Mouse (Mus musculus): ENCODE measurements around the gene Gm11733. TPM values are rescaled to one million over a fixed set of nuclear protein-coding genes. Genes with fewer than 3 reads are reported as not detected.
"Not testable (repeated sequence)": the region's sequence is repeated elsewhere in the genome, so short reads cannot be mapped to it uniquely, and the experiment has no call there.

The Gm11733 gene
- total RNA-seq (2021), result not detected
- long read RNA-seq, result 0 reads

DNA sequence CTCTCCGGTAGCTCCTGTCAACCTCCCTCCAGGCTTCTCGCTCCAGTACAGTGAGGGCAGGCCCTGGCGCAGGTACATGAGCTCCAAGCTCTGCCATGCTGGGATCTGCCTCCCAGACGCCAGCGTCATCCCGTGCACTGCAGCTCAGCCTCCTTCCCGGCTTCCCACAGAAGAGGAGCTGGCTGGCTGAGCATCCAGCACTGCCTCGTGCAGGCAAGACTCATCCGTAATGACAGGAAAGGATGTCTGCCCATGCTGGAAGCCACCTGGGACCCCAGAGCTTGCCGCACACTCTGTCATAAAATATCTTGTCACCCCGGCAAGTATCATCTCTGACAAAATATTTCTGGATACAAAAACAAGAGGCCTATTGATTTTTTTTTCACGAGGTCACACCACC lies at the start of gene Gm11733:
Gene Gm11733, plus strand, starts transcription at position 171 of the 400 bp plus-strand sequence.
- DNase-seq (ENCODE audit: low spot score in 2 of 2), result peak; percentile 67 to 69

DNA sequence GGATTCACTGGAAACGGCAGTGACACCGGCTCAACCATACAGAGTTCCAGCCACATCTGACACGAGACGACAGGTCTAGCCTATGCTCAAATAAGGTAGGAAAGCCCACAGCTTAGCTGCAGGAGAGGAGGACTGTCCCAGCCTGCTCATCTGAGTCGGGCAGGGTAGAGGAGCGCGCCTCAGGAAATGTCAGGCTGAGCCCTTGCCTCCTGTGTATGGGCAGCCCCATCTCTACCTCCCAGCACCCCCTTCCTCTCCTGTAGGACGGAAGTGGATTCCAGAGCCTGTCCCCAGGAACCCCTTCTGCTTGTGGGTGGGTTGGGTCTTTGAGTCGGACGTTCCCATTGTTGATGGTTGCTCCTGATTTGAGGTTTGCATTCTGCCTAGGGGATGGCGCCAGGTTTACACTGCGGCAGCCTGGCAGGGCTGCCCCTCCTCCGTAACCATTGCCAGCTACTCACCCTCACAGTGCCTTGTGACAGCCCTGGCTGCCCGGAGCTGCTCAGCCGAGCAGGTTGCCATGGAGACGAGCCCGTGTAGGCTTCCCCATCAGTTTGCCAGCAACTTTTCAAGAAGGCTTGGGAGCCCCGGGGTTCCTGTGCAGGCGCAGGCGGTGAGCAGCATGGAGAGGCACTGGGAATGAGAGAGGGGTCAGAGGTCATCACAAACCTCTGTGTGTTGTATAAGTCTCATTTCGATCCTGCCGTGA lies 47.6 kb upstream of the Gm11733 start:
- peak; percentile 74 to 81 for DNase-seq (ENCODE audit: low spot score in 2 of 2)

DNA sequence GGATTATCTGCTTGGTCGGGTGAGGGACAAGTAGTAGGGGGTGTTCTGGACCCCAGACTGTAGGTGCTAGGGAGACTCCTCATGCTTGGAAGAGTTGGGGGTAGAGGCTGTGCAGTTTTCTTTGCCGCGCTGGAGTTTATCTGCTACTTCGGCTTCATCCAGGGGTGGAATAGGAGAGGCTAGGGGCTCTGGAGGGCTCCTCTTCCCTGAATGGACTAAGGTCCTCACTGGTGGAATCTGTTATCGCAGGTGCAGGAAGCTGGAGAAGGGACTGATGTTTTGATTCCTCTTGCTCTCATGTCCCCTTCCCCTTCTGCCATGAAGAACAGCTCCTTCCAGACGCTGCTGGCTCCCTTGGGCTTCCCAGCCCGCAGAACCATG lies 47.1 kb upstream of the Gm11733 start:
- DNase-seq (ENCODE audit: low spot score in 2 of 2), result peak in 1 of 2 experiments; percentile 25

DNA sequence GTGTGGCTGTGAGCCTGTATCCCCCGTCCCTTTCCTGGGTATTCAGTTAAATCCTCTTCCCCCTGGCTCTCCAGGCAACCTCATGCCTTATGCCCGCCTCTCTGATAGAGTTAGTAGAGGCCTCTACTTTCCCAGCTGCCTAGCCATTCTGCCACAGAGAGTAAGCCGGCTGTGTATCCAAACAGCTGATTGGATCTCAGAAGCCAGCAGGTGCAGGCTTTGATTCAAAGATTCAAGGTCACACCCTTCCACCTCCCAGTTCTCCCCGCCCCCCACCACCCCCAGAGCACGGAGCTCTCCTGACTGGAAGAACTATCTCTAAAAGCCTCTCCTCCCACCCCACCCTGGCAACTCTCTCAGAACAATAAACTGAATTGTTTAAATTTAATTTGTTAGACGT lies 45.8 kb upstream of the Gm11733 start:
- no peak for DNase-seq (ENCODE audit: low spot score in 2 of 2)

DNA sequence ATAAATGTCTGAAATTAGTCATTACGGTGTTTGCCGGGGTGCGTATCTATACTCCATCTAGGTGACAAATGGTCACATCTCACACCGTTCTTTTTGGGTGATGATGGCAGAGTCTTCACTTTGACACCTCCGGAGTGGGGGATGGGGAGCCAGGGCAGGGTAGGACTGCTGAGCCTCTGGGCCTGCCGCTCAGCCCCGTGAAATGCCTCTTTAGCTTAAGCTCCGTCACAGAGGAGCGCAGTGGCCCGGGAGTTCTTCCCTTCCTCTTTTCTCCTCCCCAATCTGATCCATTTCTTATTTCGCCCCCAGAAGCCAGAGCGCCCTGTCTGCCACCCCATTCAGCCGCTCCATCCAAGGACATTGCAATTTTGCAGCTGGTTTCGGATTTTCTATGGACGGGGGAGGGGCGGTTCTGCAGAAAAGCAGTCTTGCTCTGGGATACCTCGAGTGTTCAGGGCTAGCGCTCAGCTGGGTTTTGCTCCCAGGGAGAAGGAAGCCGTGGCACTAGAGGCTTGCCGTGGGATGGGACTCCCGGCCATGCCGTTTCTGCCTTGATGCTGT lies 43.2 kb upstream of the Gm11733 start:
- no peak for DNase-seq (ENCODE audit: low spot score in 2 of 2)

DNA sequence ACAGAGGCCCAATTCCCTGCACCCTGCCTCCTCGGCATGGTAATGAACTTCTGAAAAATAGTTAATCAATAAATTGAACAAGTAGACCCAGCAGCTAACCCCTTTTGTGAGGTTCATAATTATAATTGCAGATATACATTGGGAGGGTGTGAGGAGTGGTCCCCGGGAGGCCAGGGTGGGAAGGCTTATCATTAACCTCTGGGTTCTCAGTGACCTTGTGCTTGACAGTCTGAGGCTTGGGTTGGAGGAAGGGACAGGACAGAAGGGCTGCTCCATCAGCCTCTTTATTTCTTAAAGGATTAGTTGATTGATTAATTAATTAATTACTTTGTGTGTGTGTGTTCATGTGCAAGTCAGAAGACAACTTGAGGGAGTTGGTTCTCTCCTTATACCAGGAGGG lies 40.1 kb upstream of the Gm11733 start:
- DNase-seq (ENCODE audit: low spot score in 2 of 2), result no peak

DNA sequence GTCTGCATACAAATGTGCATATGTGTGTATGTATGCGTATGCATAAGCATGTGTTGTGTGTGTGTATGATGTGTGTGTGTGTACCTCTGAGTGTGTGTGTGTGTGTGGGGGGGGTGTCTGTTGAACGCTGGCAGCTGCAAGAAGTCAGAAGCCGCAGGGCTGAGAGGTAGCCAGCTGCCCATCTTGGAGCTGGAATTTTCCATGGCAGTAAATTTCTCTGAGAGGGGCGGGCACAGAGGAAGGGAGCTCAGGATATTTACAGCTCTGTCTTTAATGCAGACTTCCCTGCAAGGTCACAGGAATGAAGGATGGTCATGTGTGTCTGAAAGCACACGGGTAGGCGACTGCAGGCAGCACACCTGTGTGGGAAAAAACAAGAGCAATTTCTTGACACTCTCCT lies 38.5 kb upstream of the Gm11733 start:
- DNase-seq (ENCODE audit: low spot score in 2 of 2), result no peak

DNA sequence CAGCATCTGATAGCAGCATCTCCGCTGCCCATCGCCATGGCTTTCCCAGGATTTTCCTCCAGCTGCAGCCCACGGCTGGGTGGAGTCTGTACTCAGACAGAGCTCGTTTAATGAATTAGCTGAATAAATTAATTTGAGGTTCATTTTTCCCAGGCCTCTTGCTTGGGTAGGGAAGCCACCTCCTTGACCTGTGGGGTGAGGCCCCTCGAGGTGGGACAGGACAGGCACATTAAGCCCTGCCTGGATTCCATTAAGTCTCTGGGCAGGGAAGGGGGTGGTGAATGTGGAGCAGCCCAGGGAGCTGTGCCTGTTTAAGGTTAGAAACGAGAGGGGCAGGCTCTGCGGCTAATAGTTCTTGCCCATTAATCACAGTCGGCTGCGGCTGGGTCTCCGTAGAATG lies 30.1 kb upstream of the Gm11733 start:
- no peak for DNase-seq (ENCODE audit: low spot score in 2 of 2)

DNA sequence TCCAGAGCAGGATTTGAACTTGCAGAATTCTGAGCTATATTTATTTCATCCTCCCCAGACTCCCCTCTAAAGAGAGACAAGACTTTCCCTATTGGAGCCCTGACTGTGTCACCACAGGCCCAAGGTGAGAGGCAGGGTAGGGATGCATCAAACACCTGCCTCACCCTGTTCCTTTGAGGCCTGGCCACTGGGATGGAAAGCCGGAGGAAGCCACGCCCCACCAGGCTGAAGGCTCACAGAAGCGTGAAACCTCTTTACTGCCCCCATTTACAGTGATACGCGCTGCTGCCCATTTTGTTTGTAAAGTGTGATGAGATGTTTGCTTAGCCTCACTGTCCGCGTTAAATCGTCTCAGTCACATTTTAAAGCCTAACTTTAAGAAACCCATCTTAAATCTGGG lies 25.0 kb upstream of the Gm11733 start:
- DNase-seq (ENCODE audit: low spot score in 2 of 2), result no peak

DNA sequence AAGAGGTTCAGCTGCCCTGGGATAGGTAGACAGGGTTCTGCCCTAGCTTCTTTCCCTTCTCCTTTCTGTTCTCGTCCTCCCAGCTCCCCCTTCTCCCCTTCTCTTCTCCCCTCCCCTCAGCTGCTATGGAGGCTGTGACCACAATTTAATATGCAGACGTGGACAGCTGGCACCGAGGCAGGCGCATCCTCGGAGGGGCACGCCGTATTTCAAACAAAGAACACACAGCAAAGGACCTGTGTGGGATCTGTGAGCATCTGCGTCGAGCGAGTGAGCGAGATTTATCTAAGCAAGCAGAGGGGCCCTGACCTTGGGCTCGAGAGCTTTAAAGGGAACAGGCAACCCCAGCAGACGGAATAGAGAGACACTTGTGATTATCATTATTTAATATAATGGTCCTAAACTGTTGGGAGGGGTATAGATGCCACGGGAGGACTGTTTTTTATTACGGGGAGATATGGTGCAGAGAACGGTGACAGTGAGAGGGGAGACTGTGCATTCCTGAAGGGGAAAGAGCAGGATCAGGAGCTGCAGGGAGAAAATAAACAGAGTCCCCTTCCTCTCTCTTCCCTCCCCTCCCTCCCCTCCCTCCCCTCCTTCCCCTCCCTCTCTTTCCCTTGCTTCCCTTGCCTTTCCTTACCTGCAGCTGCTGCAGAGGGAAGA lies 21.8 kb upstream of the Gm11733 start:
- DNase-seq (ENCODE audit: low spot score in 2 of 2), result no peak

DNA sequence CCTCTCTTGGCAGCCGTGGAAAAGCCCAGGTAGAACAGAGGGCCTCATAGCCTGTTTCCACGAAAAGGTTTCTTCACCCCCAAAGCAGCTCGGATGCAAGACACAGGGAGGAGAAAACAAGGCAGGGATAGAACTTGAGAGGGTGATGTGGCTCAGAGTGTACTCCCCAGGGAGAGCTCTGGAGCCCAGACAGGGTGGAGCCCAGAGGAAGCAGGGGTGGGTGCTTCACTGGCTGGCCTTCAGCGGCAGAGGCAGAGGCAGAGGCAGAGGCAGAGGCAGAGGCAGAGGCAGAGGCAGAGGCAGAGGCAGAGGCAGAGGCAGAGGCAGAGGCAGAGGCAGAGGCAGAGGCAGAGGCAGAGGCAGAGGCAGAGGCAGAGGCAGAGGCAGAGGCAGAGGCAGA lies 20.8 kb upstream of the Gm11733 start:
- not testable (repeated sequence) for DNase-seq (ENCODE audit: low spot score in 2 of 2)

DNA sequence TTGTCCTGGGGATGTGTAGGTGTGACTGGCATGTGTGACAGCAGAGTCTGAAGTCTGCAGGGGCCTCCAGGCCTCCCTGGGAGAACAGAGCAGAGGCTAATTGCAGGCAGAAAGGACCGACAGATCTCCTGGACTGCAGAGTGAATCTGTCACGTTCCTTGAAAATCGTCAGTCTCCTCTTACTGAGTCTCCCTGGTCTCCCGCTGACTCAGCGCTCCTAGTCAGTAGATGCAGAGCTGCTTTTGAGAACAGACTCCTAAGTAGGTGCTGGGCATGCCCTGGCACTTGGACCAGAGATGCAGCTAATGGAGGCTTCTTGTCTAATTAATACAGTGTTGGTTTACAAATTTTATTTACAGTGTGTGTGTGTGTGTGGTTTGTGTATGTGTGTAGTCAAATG lies 17.9 kb upstream of the Gm11733 start:
- DNase-seq (ENCODE audit: low spot score in 2 of 2), result no peak

DNA sequence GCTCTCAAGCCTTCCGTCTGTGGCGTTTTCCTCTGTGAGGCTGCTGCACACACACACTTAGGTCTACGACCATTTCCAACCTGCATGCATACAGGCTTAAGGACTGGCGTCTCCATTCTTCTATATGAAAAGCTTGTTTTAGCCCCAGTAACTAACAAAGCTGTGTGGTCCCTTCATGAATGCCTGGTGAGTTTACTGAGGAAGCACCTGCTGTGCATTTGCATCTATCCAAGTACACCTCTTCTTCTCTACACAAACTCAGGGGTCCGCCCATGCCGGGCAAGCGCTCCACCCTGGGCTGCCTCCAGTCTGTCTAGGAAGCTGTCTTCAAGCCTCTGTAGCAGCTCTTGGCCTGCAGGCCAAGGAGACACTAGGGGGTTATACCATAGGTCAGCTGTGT lies 17.3 kb upstream of the Gm11733 start:
- no peak for DNase-seq (ENCODE audit: low spot score in 2 of 2)

DNA sequence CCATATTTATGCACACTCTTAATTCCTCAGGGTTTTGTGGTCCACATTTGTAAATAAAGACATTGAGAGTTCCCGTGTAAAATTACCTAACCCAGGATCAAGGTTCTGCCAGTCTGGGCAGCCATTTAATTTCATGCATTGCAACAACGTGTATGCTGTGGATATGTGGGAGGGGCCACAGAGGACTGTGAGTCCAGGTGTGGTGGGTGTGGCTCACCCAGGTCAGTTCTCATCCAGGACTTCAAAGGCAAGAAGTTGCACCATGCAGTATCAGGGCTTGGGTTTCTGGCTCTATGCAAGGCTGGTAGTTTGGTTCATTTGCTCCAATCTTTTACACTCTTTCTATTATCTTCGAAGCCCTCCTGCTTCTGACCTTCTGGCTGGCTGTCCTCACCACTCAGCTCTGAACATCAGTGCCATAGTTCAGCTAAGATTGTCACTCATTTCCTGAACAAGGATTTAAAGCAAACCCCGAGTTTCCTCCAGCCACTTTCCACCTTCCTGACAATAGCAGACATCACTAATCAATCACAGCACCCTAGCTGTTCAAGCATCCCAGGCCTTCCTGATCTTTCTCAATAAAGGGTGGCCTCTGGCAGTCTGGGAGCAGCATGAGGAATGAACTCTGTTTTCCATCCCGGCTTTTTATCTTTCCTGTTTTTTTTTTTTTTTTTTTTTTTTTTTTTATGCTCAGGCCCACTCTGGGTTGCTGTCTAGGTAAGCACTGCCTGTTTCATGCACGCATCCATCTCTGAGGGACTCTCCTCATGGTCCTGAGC lies 15.4 kb upstream of the Gm11733 start:
- no peak for DNase-seq (ENCODE audit: low spot score in 2 of 2)

DNA sequence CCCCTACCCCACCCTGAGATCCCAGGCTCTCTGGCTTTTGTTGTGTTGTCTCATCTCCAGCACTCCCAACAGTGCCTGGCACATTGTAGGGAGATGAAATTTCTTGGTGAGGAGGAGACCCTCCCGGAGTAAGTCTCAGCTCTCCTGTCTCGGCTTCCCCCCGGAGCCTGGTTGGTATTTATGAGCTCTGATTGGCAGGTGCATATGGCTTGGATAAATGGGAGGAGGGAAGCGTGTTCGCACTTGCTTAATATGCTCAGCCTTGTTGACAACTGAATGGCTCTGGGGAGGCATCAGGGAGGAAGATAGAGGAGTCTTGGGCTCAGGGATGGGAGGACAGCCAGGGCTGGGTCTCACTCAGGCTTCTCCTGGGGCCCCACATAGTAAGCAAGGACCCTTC lies 14.4 kb upstream of the Gm11733 start:
- DNase-seq (ENCODE audit: low spot score in 2 of 2), result no peak

DNA sequence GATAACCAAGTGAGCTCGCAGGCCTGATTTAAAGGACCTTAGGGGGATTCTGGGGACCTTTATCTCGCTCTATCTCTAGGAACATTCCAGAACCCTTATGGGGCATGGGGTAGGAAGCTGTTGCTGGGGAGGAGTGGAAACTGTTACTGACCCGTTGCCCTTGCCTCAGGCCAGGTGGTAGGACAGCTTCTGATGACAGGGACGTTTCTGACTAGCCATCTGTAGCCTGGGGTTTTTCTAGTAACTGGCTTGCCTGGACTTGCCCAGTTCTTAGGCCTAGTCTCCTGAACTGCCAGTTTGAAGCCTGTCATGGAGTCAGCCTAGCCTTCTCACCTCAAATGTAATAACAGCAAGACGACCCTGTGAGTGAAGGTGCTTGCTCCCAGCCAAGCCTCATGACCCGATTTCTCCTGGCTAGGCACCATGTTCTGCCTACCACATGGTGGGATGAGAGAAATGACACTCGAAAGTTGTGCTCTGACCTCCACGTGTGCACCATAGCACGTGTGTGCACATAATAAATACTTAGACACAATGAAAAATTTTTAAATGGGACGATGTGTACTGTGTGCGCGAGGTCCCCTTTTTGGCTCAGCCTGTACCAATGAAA lies 13.5 kb upstream of the Gm11733 start:
- DNase-seq (ENCODE audit: low spot score in 2 of 2), result no peak

DNA sequence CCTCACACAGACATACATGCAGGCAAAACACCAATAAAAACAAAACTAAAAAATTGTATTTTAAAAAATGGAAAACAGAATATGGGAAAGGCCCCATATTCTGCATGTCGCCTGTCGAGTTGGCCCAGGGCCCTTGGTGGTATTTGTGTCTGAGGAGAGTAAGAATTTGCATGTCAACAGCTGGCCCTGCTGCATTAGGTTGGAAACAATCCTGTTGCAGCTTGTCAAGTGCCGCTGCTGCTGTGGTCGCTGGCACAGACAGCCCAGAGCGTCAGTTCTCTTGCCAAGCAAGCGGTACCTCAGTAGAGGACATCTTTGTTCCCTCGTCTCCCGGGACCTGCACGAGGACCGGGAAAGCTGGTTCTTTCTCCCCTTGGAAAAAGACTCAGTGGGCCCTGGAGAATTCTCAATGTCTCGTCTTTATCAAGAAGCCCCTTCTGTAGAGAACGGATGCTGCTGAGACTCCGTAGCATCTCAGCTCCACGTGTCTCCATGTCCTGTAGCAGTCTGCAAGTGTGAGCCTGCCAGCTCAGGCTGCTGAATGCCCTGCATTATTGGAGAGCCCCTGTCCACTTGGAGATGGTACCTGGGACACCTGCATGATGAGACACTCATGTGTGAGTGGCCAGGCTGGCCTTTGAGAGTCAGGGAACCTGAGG lies 12.4 kb upstream of the Gm11733 start:
- peak in 1 of 2 experiments; percentile 25 for DNase-seq (ENCODE audit: low spot score in 2 of 2)

DNA sequence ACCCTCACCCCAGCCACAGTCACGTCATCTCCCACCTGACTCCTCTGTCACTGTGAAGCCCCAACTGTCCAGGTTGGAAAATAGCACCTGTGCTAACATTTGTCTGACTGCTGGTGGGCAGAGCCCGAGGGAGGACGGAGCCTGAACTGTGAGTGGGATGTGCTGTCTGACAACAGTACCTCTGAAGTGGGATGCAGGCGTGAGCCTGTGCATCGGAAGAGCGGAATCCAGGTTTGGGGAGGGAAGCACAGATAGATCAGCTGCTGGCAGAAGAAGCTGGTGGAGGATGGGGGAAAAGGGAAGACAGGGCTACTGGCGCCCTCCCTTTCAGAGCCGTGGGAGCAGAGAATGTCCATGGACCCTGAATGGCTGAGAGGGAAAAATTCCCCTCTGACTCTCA lies 11.3 kb upstream of the Gm11733 start:
- no peak for DNase-seq (ENCODE audit: low spot score in 2 of 2)

DNA sequence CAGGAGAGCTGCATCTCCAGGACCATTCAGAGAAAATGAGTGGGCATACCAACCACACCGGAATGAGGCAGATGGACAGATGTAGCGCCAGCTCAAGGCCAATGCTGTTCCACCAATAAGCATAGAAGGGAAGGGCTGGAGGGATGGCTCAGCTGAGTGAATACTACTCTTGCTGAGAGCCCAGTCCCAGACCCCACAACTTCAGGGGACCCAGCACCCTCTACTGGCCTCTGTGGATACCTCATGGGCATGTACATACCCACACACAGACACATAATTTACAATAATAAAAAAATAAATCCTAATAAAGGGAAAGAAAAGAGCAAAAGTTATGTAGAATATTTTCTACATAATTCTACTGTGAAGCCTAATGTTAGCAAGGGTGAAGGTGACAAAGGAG lies 9.0 kb upstream of the Gm11733 start:
- DNase-seq (ENCODE audit: low spot score in 2 of 2), result no peak

DNA sequence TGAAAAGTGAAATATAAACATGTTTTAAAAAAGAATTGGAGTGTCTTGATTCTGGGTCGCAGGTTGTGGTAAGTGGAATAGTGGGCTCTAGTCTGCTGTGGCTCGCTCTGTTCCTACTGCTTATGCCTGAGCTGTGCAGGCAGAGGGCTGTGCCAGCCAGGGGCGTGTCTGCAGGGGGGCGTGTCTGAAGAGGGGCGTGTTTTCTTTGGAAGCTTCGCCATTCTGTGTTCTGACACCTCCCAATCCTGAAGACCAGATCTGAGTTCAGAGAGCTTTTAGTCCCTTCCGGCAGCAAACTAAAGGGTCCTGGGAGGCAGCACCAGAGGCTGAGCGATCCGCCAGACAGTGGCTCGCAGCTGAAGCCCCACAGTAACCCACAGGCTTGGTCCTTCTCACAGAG lies 8.5 kb upstream of the Gm11733 start:
- DNase-seq (ENCODE audit: low spot score in 2 of 2), result no peak

DNA sequence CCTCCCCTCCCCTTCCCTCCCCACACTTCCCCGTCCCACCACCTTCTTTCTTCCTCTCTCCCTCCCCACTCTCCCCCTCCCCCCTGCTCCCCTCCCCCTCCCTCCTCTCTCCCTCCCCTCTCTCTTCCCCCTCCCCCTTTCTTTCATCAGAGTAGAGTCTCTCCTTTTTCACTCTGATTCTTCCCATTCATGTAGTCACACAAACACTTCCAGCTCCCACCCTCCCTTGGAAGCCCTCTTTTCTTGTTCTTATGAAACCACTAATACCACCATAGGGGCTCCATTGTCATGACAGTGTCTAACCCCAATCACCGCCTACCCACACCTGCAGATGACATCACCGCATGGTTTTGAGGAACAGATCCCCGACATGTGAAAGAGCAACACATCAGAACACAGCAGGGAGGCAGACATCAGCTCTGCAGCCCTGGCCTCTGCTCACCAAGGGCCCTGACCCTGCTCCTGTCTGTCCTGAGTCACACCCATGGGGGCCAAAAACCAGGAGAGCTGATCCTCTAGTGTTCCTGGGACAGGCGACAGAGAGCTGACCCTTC lies 7.5 kb upstream of the Gm11733 start:
- DNase-seq (ENCODE audit: low spot score in 2 of 2), result no peak
